Mouse (Mus musculus) neural tube, embryonic 13.5 days (tissue): ENCODE results near the gene Vdac2. TPM values are rescaled to one million over a fixed set of nuclear protein-coding genes. Genes with fewer than 3 reads are reported as not detected.

Source experiments
- ATAC-seq: fragments of 200-750 bp; cut with Nextera tagmentation; 2 replicates; pipeline ENCODE4 v1.8.0; 2017; ENCODE audit warnings: low read depth, mild to moderate bottlenecking, moderate TSS enrichment, moderate library complexity
- H3K27ac ChIP-seq: fragments of 300-500 bp; sonication (generic); replicated peaks from 2 replicates; pipeline ENCODE4 v1.5.1; 2015; ENCODE audit warnings: moderate library complexity, mild to moderate bottlenecking, inconsistent platforms
- H3K27me3 ChIP-seq: fragments of 300-500 bp; sonication (generic); 2 replicates; pipeline ENCODE4 v1.6.1; 2015; ENCODE audit warnings: mild to moderate bottlenecking, inconsistent platforms
- H3K36me3 ChIP-seq: fragments of 300-500 bp; sonication (generic); 2 replicates; pipeline ENCODE4 v1.6.1; 2015; ENCODE audit warnings: mild to moderate bottlenecking, inconsistent platforms
- H3K4me1 ChIP-seq: fragments of 300-500 bp; sonication (generic); replicated peaks from 2 replicates; pipeline ENCODE4 v1.6.1; 2015; ENCODE audit warnings: inconsistent platforms
- H3K4me2 ChIP-seq: fragments of 300-500 bp; sonication (generic); 2 replicates; pipeline ENCODE4 v1.6.1; 2015; ENCODE audit warnings: inconsistent platforms, mild to moderate bottlenecking, moderate library complexity
- H3K4me3 ChIP-seq: fragments of 300-500 bp; sonication (generic); 2 replicates; pipeline ENCODE4 v1.5.1; 2015; ENCODE audit warnings: mild to moderate bottlenecking, inconsistent platforms
- H3K9ac ChIP-seq: fragments of 300-500 bp; sonication (generic); 2 replicates; pipeline ENCODE4 v1.6.1; 2015; ENCODE audit warnings: moderate library complexity, mild to moderate bottlenecking, inconsistent platforms
- H3K9me3 ChIP-seq: fragments of 300-500 bp; sonication (generic); 2 replicates; pipeline ENCODE4 v1.6.1; 2016; ENCODE audit warnings: inconsistent platforms
- WGBS: fragments of 180-500 bp; shearing (Covaris S2); methylation state at CpG from one replicate; pipeline ENCODE4 v1.1.7; 2015; 5-methylcytosine and 5-hydroxymethylcytosine counted together
- polyA plus RNA-seq: library from polyadenylated mRNA; unstranded; fragments of >200 nt; fragmentation: Nextera tagmentation; extraction: Ambion mirVana; gene quantifications from 2 replicates; pipeline ENCODE4 v1.2.1, GENCODE M21; 2015

The Vdac2 gene
- polyA plus RNA-seq, 1 experiment from 2014 or later: 276 TPM

DNA sequence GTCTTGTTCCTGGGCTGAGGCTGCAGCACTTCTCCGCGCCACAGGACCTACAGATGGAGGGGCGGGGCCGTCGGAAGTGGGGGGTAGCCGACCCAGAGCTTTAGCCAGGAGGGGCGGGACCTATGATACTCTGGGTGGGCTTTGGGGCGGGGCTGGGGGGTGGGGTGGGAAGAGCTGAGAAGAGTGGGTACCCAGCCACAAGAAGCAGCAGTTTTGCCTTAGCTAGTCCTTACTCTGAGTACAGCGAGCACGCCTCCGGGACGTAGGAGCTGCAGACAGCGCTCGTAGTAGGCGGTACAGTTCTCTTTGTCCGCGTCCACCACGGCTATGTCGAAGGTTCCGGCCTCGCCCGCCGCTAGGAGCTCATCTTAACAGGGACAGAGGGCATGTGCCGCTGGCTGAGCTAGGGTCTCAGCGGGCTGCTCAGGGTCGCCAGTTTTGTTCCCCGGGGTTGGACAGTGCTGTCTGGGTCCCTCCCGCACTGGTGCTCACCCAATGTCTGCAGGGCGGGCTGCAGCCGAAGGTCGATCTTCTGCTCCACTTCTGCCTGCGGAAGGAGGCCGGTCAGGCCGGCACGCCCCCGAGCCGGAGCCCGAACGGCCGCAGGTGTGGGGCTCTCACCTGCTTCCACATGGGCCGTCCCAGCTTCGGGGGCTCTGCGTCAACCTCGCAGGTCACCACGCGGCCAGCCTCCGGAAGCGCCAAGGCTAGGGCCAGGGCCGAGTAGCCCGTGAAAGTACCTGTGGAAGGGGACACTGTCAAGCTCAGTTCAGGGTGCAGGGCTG lies 22.5 kb downstream of the Vdac2 start:
- Histone ChIP-seq H3K9me3 (no peaks in the 10 kb centered on the region), H3K4me3 (peak overlapping the region; percentile 70), H3K27ac (0 out of 2 replicates have a peak overlapping the region, but pooled peaks have one; percentile 33), H3K36me3 (peaks cover 45% of the 10 kb centered on the region), H3K4me2 (peak overlapping the region; percentile 99), H3K27me3 (peaks cover 3% of the 10 kb centered on the region; the same call in 1 of the 2 replicates), H3K4me1 (peaks cover 44% of the 10 kb centered on the region), H3K9ac (peak overlapping the region; percentile 81)
- peak; percentile 25 for ATAC-seq
- under 1% methylated on average over 50 of the region's 50 CpGs for WGBS

DNA sequence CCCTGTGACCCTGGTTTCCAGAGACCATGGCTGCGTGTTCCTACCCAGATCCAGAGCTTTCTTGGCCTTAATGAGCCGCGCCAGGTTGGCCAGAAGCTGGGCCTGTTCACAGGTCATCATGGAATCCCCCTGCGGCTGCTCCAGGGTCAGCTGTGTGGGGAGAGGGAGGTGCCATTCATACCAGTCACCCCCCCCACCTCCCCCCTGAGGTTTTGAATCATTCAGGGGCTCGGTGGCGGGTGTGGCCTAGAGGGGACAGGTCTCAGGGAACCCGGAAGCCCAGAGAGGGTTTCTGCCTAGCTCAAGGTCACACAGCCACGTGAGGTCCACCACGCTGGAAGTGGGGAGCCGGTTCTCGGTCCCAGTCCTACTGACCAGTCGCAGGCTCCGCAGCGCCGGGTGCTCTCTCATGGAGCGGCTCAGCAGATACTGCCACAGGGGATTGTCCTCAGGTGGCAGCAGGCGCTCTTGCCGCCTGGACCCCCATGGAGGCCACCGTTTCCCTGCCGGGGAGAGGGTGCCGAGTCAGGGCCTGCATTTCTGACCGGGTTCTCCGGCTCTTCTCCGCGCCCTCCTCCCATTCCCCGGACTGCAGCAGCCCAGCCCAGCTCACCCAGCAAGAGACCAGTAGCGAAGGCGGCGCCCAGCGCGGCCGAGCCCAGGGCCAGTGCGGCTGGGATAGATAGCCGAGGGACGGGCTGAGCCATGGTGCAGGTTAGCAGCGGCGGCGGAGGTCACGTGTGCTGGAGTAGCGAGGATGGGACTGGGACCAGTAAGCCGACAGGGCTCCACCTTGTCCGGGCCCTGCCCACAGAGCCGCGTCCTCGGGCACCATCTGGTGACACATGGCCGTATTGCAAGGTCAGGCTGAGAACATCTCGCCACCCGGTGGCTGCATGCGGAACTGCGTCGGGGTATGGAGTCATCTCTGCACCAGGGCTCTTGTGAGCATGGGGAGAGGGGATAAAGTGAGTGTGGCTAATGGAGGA lies 23.4 kb downstream of the Vdac2 start, which contains the start of gene Comtd1:
Comtd1 (minus strand) TSS at position 812 of the 989 bp plus-strand sequence.
- peaks cover 36% of the 10 kb centered on the region for H3K36me3 ChIP-seq
- H3K27ac ChIP-seq: peak within 1 kb of the TSS; percentile 33
- H3K4me1 ChIP-seq: peaks cover 46% of the 10 kb centered on the region
- peaks cover 5% of the 10 kb centered on the region; the same call in 1 of the 2 replicates for H3K27me3 ChIP-seq
- ATAC-seq: peak; percentile 81
- H3K4me3 ChIP-seq: peak within 1 kb of the TSS; percentile 70
- peak within 1 kb of the TSS; percentile 81 for H3K9ac ChIP-seq
- peak within 1 kb of the TSS; percentile 99 for H3K4me2 ChIP-seq
- under 1% methylated on average over 51 of the region's 51 CpGs for WGBS
- H3K9me3 ChIP-seq: no peaks in the 10 kb centered on the region

DNA sequence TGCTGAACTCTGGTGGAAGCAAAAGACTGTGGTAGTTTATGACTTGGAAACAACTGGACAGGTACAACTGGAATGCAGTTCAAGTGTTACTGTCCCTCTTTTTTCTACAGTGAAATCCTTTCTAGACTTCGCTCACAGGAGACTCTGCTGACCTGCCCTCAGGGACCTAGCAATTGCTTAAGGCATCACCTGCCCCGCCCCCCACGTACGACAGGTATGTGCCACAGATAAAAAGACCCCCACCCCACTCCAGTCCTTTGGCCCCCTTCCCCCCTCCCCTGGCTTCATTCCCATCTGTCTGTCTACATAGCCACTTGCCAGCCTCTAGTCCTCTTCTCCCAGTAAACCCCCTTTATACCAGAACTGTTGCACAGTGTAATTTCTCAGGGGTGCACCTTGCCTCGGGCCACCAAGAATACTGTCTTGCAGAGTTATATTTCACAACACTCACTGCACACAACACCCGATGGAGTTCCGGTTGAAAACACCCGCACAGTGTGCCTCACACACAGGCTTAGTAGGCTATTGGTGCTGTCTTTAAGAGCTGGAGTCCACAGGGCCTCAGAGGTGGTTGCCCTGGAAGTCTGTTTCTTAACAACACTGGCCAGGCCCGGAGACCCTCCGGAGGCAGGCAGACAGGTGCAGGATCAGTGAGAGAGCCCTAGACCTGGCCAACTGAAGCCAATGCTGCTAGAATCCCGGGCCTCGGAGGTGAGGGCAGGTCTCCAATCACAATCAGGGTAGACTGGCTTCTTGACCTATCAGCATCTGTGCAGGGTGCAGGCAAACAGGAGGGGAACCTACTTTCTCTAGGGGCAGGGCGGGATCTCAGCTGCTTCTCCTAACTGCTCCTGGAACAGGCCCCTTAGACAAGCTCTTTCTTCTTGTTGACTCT lies 24.7 kb downstream of the Vdac2 start:
- Histone ChIP-seq H3K4me1 (peaks cover 51% of the 10 kb centered on the region), H3K27ac (no peak overlapping the region), H3K9ac (no peak overlapping the region), H3K9me3 (no peaks in the 10 kb centered on the region), H3K36me3 (peaks cover 23% of the 10 kb centered on the region), H3K27me3 (peaks cover 5% of the 10 kb centered on the region; the same call in 1 of the 2 replicates), H3K4me3 (no peak overlapping the region), H3K4me2 (no peak overlapping the region)
- 86% methylated on average over 13 of the region's 13 CpGs for WGBS
- ATAC-seq: no peak

DNA sequence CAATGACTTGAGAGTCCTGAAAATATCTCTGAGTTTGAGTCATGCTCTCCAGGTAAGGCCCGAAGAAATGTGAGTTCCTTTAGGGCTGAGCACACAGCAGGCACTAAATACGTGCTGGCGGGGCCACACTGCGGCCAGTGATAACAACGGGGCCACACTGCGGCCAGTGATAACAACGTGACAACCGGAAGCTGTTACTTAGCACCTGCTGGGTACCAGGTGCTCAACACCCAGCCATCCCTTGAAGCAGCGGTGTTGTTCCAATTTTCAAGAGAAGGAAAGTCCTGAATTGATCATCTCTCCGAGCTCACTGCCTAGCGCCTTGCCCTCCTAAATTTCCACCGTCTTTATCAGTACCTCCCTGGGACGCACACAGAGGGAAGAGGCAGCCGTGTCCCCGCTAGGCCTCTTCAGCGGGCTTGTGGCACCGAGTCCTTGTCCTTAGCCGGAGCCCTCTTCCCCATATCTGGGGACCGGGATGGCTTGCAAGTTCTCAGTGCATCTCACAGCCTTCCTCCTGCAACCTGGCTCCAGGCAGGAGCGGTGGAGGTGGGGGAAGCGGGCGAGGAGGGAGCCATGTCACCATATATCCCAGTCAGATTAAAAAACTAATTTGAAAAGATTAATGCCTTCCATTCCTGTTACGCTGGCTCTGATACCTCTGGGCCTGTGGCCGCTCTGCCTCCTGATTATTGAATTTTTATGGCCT lies 25.5 kb downstream of the Vdac2 start:
- no peak for ATAC-seq
- H3K4me1 ChIP-seq: peaks cover 52% of the 10 kb centered on the region
- 70% methylated on average over 24 of the region's 24 CpGs for WGBS
- H3K27ac ChIP-seq: no peak overlapping the region
- H3K27me3 ChIP-seq: peaks cover 10% of the 10 kb centered on the region; the same call in 1 of the 2 replicates
- no peak overlapping the region for H3K4me2 ChIP-seq
- no peak overlapping the region for H3K4me3 ChIP-seq
- peaks cover 15% of the 10 kb centered on the region for H3K36me3 ChIP-seq
- no peak overlapping the region for H3K9ac ChIP-seq
- no peaks in the 10 kb centered on the region for H3K9me3 ChIP-seq

DNA sequence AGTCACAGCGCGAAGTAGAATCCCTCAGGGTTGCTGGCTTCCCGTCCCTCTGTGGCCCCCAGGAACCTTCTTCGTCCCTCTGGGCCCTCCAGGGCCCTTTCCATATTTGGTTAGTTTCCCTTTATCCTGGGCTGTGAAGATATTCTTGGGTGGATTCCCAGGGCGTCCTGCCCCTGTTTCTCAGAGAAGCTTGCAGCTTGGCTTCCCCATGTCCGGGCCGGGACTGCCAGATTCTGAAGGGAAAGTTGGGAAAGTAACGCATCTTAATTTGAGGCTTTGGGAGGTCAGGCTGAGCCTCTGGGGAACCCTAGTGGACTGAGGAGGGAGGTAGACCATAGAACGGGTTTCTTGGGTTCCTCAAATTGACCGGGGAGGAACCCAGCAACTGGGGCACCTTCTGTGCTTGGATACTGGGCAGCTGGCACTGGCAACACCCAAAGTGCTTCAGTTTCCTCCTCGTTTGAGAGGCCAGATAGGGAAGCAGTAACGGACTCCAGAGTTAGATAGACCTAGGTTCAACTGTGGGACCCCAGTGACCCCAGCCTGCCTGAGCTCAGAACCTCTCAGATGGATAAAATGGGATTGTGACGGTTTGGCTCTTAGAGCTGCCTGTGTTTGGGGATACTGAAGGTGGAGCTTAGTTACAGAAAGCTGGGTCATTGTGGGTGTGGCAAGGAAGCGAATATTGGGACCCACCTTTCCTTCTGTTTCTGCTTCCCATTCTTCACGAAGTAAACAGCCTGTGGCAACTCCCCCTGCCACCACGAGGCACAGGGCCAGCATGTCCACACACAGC lies 27.2 kb downstream of the Vdac2 start:
- Histone ChIP-seq H3K27ac (no peak overlapping the region), H3K4me1 (peaks cover 53% of the 10 kb centered on the region), H3K36me3 (no peaks in the 10 kb centered on the region), H3K27me3 (peaks cover 13% of the 10 kb centered on the region; the same call in 1 of the 2 replicates), H3K9me3 (no peaks in the 10 kb centered on the region), H3K4me3 (no peak overlapping the region), H3K4me2 (no peak overlapping the region), H3K9ac (no peak overlapping the region)
- no peak for ATAC-seq
- 89% methylated on average over 16 of the region's 16 CpGs for WGBS

DNA sequence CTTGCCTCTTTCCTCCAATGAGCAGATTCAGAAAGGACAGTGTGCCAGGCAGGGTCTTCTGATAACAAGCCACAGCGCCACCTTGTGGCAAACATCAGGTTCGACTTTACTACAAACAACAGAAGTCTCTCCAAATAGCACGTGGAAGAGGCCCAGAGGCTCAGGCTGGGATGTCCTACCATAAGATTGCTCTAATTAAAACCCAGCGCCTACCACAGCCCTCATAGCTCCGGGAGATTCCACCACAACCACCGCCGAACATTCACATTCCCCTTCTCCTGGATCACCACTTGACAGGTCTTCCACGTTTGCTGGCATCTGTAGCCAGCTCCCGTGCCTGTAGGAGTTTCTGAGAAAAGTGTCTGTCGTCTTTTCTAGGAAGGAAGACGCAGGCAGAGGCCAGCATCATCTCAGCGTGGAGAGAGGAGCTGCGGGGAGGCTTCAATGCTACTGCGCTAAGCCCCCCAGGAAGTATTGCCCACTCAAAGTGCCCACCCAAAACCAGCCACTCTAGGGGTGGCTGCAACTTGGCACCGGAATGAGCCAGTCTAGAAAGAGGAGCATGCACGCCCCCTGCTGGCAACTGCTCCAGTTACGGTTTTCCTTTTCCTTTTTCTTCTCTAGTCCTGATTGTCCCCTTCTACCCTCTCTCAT lies 28.5 kb downstream of the Vdac2 start:
- Histone ChIP-seq H3K9ac (0 out of 2 replicates have a peak overlapping the region, but pooled peaks have one; percentile 14), H3K9me3 (no peaks in the 10 kb centered on the region), H3K4me3 (peak overlapping the region; percentile 7; the same call in 1 of the 2 replicates), H3K4me1 (peaks cover 39% of the 10 kb centered on the region), H3K27ac (no peak overlapping the region), H3K27me3 (peaks cover 13% of the 10 kb centered on the region; the same call in 1 of the 2 replicates), H3K36me3 (no peaks in the 10 kb centered on the region), H3K4me2 (peak overlapping the region; percentile 45)
- 11% methylated on average over 17 of the region's 17 CpGs for WGBS
- ATAC-seq: 0 out of 2 replicates have a peak, but pooled peaks have one; percentile 17

DNA sequence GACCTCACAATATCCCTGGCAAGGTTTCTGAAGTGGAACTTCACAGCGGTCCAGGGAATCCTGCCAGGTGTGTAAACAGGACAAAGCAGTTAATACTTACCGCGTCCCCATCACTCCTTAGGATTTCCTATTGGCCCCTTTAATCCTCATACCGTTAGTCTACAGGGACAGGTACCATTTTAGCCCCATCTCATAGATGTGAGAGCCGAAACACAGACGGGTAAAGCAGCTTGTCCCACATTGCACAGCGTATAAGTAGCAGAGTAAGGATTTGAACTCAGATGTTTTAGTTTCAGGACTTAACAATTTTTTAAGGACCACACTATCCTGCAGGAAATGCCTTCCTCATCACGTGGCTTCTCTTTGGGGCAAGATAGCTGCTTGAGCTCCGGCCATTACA lies 29.2 kb downstream of the Vdac2 start:
- no peaks in the 10 kb centered on the region for H3K36me3 ChIP-seq
- H3K27me3 ChIP-seq: peaks cover 13% of the 10 kb centered on the region; the same call in 1 of the 2 replicates
- no peak for ATAC-seq
- H3K9ac ChIP-seq: no peak overlapping the region
- H3K4me1 ChIP-seq: peaks cover 38% of the 10 kb centered on the region
- 80% methylated on average over 9 of the region's 9 CpGs for WGBS
- H3K27ac ChIP-seq: no peak overlapping the region
- H3K9me3 ChIP-seq: no peaks in the 10 kb centered on the region
- H3K4me2 ChIP-seq: no peak overlapping the region
- H3K4me3 ChIP-seq: no peak overlapping the region

DNA sequence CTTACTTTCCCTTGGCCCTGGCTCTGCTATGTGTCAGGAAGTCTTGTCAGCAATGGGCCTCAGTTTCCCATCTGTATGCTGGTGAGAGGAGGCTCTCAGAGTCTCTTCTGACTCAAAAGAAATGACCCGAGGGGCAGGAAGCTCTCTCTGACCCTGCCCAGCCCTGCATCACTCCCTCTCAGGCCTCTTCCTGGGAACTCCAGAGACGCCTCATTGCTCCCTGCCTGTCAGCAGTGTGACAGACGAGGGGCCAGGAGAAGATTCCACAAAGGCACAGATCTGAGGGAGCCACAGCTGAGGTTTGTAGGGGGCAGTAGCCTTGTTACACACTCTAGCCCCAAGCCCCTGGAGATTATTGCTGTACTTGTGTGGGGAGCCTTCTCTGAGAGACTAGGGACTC lies 30.9 kb downstream of the Vdac2 start:
- Histone ChIP-seq H3K27me3 (peaks cover 13% of the 10 kb centered on the region; the same call in 1 of the 2 replicates), H3K27ac (no peak overlapping the region), H3K9me3 (no peaks in the 10 kb centered on the region), H3K36me3 (no peaks in the 10 kb centered on the region), H3K4me1 (peaks cover 26% of the 10 kb centered on the region), H3K9ac (no peak overlapping the region), H3K4me2 (no peak overlapping the region), H3K4me3 (no peak overlapping the region)
- WGBS: 22% methylated on average over 3 of the region's 3 CpGs
- no peak for ATAC-seq

DNA sequence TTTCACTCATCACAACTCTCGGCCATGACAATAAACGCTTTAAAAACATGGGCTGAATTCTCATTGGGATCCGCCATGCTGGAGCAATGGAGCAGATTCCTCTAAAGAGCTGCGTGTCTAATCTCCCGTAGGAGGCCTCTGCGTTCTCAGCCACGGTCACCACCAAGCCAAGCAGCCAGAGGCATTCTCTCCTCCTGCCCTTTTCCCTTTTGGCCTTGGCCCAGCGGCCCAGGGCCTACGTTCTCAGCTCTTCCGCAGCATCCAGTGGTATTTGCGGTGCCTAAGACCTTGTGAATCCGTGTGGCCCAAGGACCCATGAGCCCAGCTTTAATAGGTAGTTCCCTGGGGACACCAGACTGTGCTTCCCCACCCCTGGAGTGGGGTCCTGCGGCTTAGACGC lies 31.8 kb downstream of the Vdac2 start:
- Histone ChIP-seq H3K9me3 (no peaks in the 10 kb centered on the region), H3K27ac (no peak overlapping the region), H3K4me2 (no peak overlapping the region), H3K36me3 (no peaks in the 10 kb centered on the region), H3K27me3 (peaks cover 13% of the 10 kb centered on the region; the same call in 1 of the 2 replicates), H3K9ac (no peak overlapping the region), H3K4me1 (peaks cover 18% of the 10 kb centered on the region; the same call in 1 of the 2 replicates), H3K4me3 (no peak overlapping the region)
- WGBS: 78% methylated on average over 14 of the region's 14 CpGs
- ATAC-seq: no peak

DNA sequence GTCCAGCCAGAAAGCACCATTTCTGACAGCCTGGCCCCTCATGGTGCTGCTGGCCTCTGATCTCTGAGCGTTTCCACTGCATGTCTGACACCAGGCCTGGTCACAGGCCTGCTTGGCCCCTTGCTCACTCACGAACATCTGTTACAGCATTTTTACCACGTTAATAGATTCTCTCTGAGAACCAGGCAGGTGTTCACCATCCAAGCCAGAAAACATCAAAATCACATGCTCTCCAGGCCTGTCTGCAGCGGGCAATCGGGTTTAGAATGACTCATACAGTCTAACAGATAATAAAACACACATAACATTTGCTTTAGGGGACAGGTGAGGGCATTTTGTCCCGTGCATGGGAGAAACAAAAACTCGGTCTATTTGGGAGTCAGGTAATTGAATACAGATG lies 41.3 kb downstream of the Vdac2 start:
- Histone ChIP-seq H3K27ac (no peak overlapping the region), H3K4me1 (no peaks in the 10 kb centered on the region; the same call in 1 of the 2 replicates), H3K4me2 (no peak overlapping the region), H3K27me3 (no peaks in the 10 kb centered on the region), H3K36me3 (no peaks in the 10 kb centered on the region), H3K4me3 (no peak overlapping the region), H3K9ac (no peak overlapping the region), H3K9me3 (no peaks in the 10 kb centered on the region)
- WGBS: 49% methylated on average over 7 of the region's 7 CpGs
- 0 out of 2 replicates have a peak, but pooled peaks have one; percentile 15 for ATAC-seq
